ENCODE assay signal across 9 mouse cellular contexts in the genomic region with DNA sequence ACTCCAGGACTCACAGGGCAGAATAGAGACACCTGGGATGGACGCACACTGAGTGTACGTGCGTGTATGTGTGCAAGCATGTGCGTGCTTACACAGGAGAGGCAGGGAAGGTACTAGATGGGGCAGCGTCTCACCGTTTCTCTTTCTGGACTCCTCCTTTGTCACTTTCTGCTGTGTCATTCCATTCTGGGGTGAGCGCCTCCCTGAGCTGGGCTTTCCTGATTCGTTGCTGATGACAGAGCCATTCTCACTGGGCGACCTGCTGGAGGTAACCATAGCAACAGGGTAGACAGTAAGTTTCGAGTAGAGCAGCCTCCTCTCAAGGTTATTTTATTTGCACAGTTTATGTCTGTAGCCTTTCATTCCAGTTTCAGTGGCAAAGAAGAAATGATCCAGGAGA.
A peak's percentile ranks its signal among the peaks of the same experiment; 100 is the strongest.
DNase-seq lines count a peak whose midpoint lies in the region; ATAC-seq lines count a peak whose summit lies in the region.
"Had no signal": no experiment of that assay in that cellular context is flagged by ENCODE, and none has a peak within 500 bp of the region (broad histone marks: within the 10 kb centered on the region; RNA-seq: fewer than 3 reads in every experiment).

No protein-coding gene starts in this region.

- WGBS in intestine, embryonic 15.5 days = 31% methylated on average over 10 of the region's 10 CpGs
- 24% methylated on average over 10 of the region's 10 CpGs for WGBS in intestine, embryonic 16.5 days
- 28% methylated on average over 10 of the region's 10 CpGs for WGBS in hindbrain, embryonic 10.5 days
- 30% methylated on average over 10 of the region's 10 CpGs for WGBS in midbrain, embryonic 11.5 days

- DNase-seq in brain, embryonic 18.5 days (ENCODE audit: low read depth, low spot score) = peak; percentile 50
- DNase-seq in hindbrain, embryonic 10.5 days (ENCODE audit: low spot score) = peak; percentile 46
- no peak for DNase-seq in midbrain, embryonic 11.5 days (ENCODE audit: low spot score, missing footprints)
- DNase-seq in spleen, postnatal 36 days (ENCODE audit: low spot score in 2 of 2) = no peak
- no peak for DNase-seq in lung, postnatal 36 days
- DNase-seq in adipocyte (ENCODE audit: low spot score) = no peak

- ATAC-seq in intestine, embryonic 15.5 days = 0 out of 2 replicates have a peak, but pooled peaks have one; percentile 49
- no peak for ATAC-seq in intestine, embryonic 16.5 days
- ATAC-seq in midbrain, embryonic 11.5 days (ENCODE audit: low FRiP score) = peak; percentile 76; the same call in 1 of the 2 replicates

- no peak overlapping the region for H3K9ac ChIP-seq in intestine, embryonic 15.5 days
- H3K9ac ChIP-seq in intestine, embryonic 16.5 days (ENCODE audit: low read depth, low read length) = no peak overlapping the region
- H3K9ac ChIP-seq in midbrain, embryonic 11.5 days (ENCODE audit: low read length) = no peak overlapping the region

- H3K4me1 ChIP-seq in intestine, embryonic 15.5 days (replicated peaks) = no peaks in the 10 kb centered on the region
- H3K4me1 ChIP-seq in intestine, embryonic 16.5 days (ENCODE audit: control insufficient read depth, insufficient read depth, low read length) = no peaks in the 10 kb centered on the region
- H3K4me1 ChIP-seq in hindbrain, embryonic 10.5 days (replicated peaks) = peaks cover 11% of the 10 kb centered on the region
- H3K4me1 ChIP-seq in midbrain, embryonic 11.5 days (ENCODE audit: control insufficient read depth, insufficient read depth, low read length) = peaks cover 5% of the 10 kb centered on the region; the same call in 1 of the 2 replicates

- H3K4me2 ChIP-seq in intestine, embryonic 15.5 days (replicated peaks) = no peak overlapping the region
- H3K4me2 ChIP-seq in intestine, embryonic 16.5 days (ENCODE audit: low read depth, low read length) = no peak overlapping the region
- H3K4me2 ChIP-seq in midbrain, embryonic 11.5 days = no peak overlapping the region

- no peaks in the 10 kb centered on the region for H3K9me3 ChIP-seq in intestine, embryonic 15.5 days
- no peaks in the 10 kb centered on the region for H3K9me3 ChIP-seq in intestine, embryonic 16.5 days (ENCODE audit: control insufficient read depth, low read length)
- H3K9me3 ChIP-seq in hindbrain, embryonic 10.5 days = no peaks in the 10 kb centered on the region
- no peaks in the 10 kb centered on the region for H3K9me3 ChIP-seq in midbrain, embryonic 11.5 days (ENCODE audit: control insufficient read depth, low read length)

- H3K27ac ChIP-seq in intestine, embryonic 15.5 days = no peak overlapping the region
- H3K27ac ChIP-seq in intestine, embryonic 16.5 days (ENCODE audit: low read length) = no peak overlapping the region
- peak overlapping the region; percentile 66 for H3K27ac ChIP-seq in hindbrain, embryonic 10.5 days
- no peak overlapping the region for H3K27ac ChIP-seq in midbrain, embryonic 11.5 days (ENCODE audit: low read depth, low read length)

- no peaks in the 10 kb centered on the region for H3K27me3 ChIP-seq in intestine, embryonic 15.5 days (replicated peaks)
- H3K27me3 ChIP-seq in intestine, embryonic 16.5 days (replicated peaks; ENCODE audit: control insufficient read depth, insufficient read depth, low read length) = no peaks in the 10 kb centered on the region
- peaks cover 12% of the 10 kb centered on the region for H3K27me3 ChIP-seq in hindbrain, embryonic 10.5 days (ENCODE audit: insufficient read depth, poor library complexity, severe bottlenecking)
- H3K27me3 ChIP-seq in midbrain, embryonic 11.5 days (ENCODE audit: control insufficient read depth, insufficient read depth, low read length) = no peaks in the 10 kb centered on the region

- H3K36me3 ChIP-seq in intestine, embryonic 15.5 days = no peaks in the 10 kb centered on the region
- no peaks in the 10 kb centered on the region for H3K36me3 ChIP-seq in intestine, embryonic 16.5 days (ENCODE audit: control insufficient read depth, insufficient read depth, low read length)
- no peaks in the 10 kb centered on the region for H3K36me3 ChIP-seq in hindbrain, embryonic 10.5 days
- no peaks in the 10 kb centered on the region for H3K36me3 ChIP-seq in midbrain, embryonic 11.5 days (ENCODE audit: control insufficient read depth, insufficient read depth, low read length)

- no peak overlapping the region for H3K4me3 ChIP-seq in intestine, embryonic 15.5 days (replicated peaks)
- no peak overlapping the region for H3K4me3 ChIP-seq in intestine, embryonic 16.5 days (ENCODE audit: low read length)
- H3K4me3 ChIP-seq in hindbrain, embryonic 10.5 days = no peak overlapping the region
- no peak overlapping the region for H3K4me3 ChIP-seq in midbrain, embryonic 11.5 days (ENCODE audit: low read depth, low read length)
- H3K4me3 ChIP-seq: myocyte had no signal

Comparison
In these comparisons a context has a peak if more than half of its experiments do, and no peak if none do; other contexts are left out.
1. DNase-seq: peak in brain, embryonic 18.5 days (single experiment) and hindbrain, embryonic 10.5 days (single experiment); none in midbrain, embryonic 11.5 days (single experiment), spleen, postnatal 36 days (0 of 2), lung, postnatal 36 days (single experiment) and adipocyte (single experiment).